Mouse (Mus musculus): ENCODE data around the gene Tex26.

- TF ChIP-seq CTCF (IDR thresholded peaks at IDR 0.05; ENCODE audit: extremely low read depth, insufficient read depth, insufficient read length, insufficient replicate concordance) (peak; percentile 26; the same call in 1 of the 2 replicates), POLR2A (IDR thresholded peaks at IDR 0.05; ENCODE audit: low read depth, low read length) (no peak)
Measured at GRCm38 (mm10) chr5:149483321-149484052, 44.0 kb downstream of the Tex26 start.
